Mouse (Mus musculus) stomach, embryonic 14.5 days (tissue): ENCODE data around the gene Prr7. TPM values are rescaled to one million over a fixed set of nuclear protein-coding genes. Genes with fewer than 3 reads are reported as not detected.
A peak's percentile ranks its signal among the peaks of the same experiment; 100 is the strongest.
"Not testable (repeated sequence)": the region's sequence is repeated elsewhere in the genome, so short reads cannot be mapped to it uniquely, and the experiment has no call there.

Experiments
- ATAC-seq: fragments of 200-750 bp; cut with Nextera tagmentation; 2 replicates; pipeline ENCODE4 v1.8.0; 2017; ENCODE audit warnings: low read depth, moderate TSS enrichment; ENCODE audit not compliant: insufficient number of reproducible peaks, insufficient read depth, low FRiP score
- H3K27ac ChIP-seq: fragments of 300-500 bp; sonication (generic); 2 replicates; pipeline ENCODE4 v1.5.1; 2014; ENCODE audit warnings: mild to moderate bottlenecking, low read length, moderate library complexity, mixed read lengths
- H3K27me3 ChIP-seq: fragments of 300-500 bp; sonication (generic); 2 replicates; pipeline ENCODE4 v1.6.1; 2014; ENCODE audit warnings: low read length, control low read depth, mixed read lengths; ENCODE audit not compliant: control insufficient read depth, insufficient read depth
- H3K36me3 ChIP-seq: fragments of 300-500 bp; sonication (generic); 2 replicates; pipeline ENCODE4 v1.6.1; 2014; ENCODE audit warnings: mild to moderate bottlenecking, control low read depth, low read length, moderate library complexity, mixed read lengths; ENCODE audit not compliant: control insufficient read depth, insufficient read depth
- H3K4me1 ChIP-seq: fragments of 300-500 bp; sonication (generic); 2 replicates; pipeline ENCODE4 v1.6.1; 2014; ENCODE audit warnings: low read length, control low read depth, mixed read lengths; ENCODE audit not compliant: control insufficient read depth, insufficient read depth
- H3K4me2 ChIP-seq: fragments of 300-500 bp; sonication (generic); replicated peaks from 2 replicates; pipeline ENCODE4 v1.6.1; 2014; ENCODE audit warnings: low read depth, low read length, control low read depth
- H3K4me3 ChIP-seq: fragments of 300-500 bp; sonication (generic); 2 replicates; pipeline ENCODE4 v1.5.1; 2014; ENCODE audit warnings: low read depth, low read length, control low read depth
- H3K9ac ChIP-seq: fragments of 300-500 bp; sonication (generic); replicated peaks from 2 replicates; pipeline ENCODE4 v1.6.1; 2014; ENCODE audit warnings: low read depth, mild to moderate bottlenecking, control low read depth, low read length, moderate library complexity, mixed read lengths
- H3K9me3 ChIP-seq: fragments of 300-500 bp; sonication (generic); 2 replicates; pipeline ENCODE4 v1.6.1; 2016; ENCODE audit warnings: low read depth, low read length, control low read depth; ENCODE audit not compliant: control insufficient read depth
- WGBS: fragments of 180-500 bp; shearing (Covaris S2); extraction: QIAGEN DNeasy Blood & Tissue Kit; methylation state at CpG from one replicate; pipeline ENCODE4 v1.1.7; 2014; 5-methylcytosine and 5-hydroxymethylcytosine counted together
- polyA plus RNA-seq: library from polyadenylated mRNA; unstranded; fragments of >200 nt; fragmentation: Nextera tagmentation; extraction: Ambion mirVana; gene quantifications from 2 replicates; pipeline ENCODE4 v1.2.1, GENCODE M21; 2014

The Prr7 gene
- polyA plus RNA-seq, 1 experiment from 2014 or later, result 1.4 TPM

DNA sequence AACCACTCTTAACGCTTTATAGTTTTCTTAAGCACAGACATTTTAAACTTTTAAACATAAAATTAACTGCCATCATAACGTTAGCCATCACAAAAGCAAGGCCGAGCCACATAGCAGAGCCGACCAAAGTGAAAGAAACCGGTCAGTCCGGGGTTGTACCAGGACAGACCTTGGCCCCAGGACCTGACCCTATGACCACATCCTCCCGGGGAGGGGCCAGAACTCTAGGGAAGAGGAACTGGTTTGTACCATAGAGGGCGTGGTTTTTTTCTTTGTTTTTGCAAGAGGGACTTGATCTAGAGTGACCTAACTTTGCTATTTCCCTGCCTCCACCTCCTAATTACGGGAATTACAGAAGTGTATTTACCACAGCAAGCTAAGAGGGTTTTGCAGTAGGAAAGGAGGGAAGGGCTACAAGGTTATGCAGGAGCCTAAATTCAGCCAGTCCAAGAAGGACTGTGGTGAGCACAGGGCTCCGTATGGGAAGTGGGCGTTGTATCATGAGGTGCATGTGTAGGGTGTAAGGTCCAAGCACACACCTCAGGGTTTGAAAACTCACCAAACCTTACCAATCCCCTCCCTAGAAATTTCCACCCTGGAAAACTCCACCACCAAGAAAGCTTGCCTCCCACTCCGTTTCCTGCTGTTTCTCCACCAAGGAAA lies 34.7 kb upstream of the Prr7 start:
- ATAC-seq, result no peak
- Histone ChIP-seq H3K27me3 (no peaks in the 10 kb centered on the region), H3K4me1 (no peaks in the 10 kb centered on the region), H3K27ac (no peak overlapping the region), H3K9ac (no peak overlapping the region), H3K9me3 (peaks cover 3% of the 10 kb centered on the region; the same call in 1 of the 2 replicates), H3K36me3 (no peaks in the 10 kb centered on the region), H3K4me3 (no peak overlapping the region), H3K4me2 (no peak overlapping the region)
- WGBS, result 58% methylated on average over 12 of the region's 12 CpGs

DNA sequence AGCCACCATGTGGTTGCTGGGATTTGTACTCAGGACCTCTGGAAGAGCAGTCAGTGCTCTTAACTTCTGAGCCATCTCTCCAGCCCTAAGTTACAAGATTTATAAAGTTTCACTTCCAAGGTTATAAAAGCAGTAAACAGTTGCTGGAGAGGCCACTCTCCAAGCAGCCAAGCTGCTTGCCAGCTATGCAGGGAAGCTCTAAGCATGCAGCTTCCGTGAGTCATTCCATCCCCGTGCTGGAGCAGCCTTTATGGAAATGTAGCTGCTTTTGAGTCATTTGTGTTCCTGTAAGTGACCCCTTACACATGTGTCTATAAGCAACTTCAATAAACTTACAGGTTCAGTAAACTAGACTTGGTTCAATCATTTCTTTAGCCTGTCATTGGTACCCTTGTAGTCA lies 33.5 kb upstream of the Prr7 start:
- peaks cover 3% of the 10 kb centered on the region; the same call in 1 of the 2 replicates for H3K9me3 ChIP-seq
- no peak overlapping the region for H3K4me3 ChIP-seq
- no peak overlapping the region for H3K27ac ChIP-seq
- H3K9ac ChIP-seq, result no peak overlapping the region
- ATAC-seq, result no peak
- H3K4me2 ChIP-seq, result no peak overlapping the region
- 72% methylated on average over 2 of the region's 2 CpGs for WGBS
- H3K4me1 ChIP-seq, result no peaks in the 10 kb centered on the region
- no peaks in the 10 kb centered on the region for H3K36me3 ChIP-seq
- H3K27me3 ChIP-seq, result no peaks in the 10 kb centered on the region

DNA sequence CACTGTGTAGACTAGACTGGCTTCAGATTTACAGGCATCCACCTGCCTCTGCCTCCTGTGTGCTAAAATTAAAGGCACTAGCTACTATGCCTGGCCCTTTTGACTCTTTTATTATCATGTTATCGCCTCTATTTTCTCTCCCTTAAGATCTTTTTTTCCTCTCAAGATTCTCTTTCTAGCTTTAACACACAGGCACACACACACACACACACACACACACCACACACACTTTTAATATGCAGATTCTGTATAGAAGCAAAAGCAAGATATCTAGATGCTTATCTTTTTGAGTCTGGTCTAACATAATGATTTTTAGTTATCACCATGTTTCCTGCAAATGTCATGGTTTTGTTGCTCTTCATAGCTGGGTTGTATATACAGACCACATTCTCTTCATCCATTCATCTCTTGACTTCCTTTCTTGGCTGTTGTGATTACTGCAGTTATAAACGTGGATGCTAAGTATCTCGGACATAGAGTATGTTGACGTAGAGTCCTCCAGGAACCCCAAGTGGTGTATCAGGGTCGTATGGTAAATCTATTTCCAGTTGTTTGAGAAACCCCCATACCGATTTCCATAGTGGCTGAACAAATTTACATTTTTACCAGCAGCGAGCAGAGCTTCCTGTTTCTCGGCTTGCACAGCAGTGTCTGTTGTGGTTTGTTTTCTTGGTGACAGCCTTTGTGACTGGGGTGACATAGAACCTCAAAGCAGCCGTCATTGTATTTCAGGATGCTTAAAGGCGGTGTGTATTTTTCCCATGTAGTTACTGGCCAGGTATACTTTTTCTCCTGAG lies 32.0 kb upstream of the Prr7 start:
- no peaks in the 10 kb centered on the region for H3K27me3 ChIP-seq
- WGBS, result 69% methylated on average over 10 of the region's 10 CpGs
- no peak overlapping the region for H3K9ac ChIP-seq
- no peak overlapping the region for H3K4me3 ChIP-seq
- peaks cover 3% of the 10 kb centered on the region; the same call in 1 of the 2 replicates for H3K9me3 ChIP-seq
- H3K4me1 ChIP-seq, result no peaks in the 10 kb centered on the region
- H3K27ac ChIP-seq, result no peak overlapping the region
- H3K36me3 ChIP-seq, result no peaks in the 10 kb centered on the region
- no peak overlapping the region for H3K4me2 ChIP-seq
- no peak for ATAC-seq

DNA sequence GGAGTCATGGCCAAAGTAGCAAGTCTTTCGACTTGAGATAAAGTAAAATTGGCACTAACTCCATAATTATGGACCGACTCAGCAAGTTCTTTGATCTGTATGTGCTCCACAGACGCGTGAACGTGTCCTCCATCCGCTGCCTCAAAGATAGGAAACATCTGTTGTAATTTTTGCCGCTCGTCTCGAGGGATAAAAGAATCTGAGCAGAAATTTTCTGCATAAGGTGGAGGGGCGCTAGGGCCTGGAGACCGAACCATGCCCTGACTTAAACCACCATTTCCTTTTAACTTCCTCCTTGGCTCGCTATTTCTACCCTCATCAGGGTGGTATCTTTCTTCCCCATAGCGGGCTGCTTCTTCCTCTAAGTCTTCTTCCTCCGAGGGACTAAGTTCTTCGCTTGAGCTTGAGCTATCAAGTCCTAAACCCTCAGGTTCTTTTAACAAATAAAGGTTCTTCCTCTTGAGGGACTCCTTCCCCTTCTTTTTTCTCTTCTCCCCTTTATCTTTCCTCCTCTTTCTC lies 26.9 kb upstream of the Prr7 start:
- not testable (repeated sequence) for H3K4me2 ChIP-seq, H3K9me3 ChIP-seq, H3K4me3 ChIP-seq, H3K27me3 ChIP-seq, H3K9ac ChIP-seq, H3K27ac ChIP-seq, ATAC-seq, H3K36me3 ChIP-seq, H3K4me1 ChIP-seq
- 76% methylated on average over 14 of the region's 15 CpGs for WGBS

DNA sequence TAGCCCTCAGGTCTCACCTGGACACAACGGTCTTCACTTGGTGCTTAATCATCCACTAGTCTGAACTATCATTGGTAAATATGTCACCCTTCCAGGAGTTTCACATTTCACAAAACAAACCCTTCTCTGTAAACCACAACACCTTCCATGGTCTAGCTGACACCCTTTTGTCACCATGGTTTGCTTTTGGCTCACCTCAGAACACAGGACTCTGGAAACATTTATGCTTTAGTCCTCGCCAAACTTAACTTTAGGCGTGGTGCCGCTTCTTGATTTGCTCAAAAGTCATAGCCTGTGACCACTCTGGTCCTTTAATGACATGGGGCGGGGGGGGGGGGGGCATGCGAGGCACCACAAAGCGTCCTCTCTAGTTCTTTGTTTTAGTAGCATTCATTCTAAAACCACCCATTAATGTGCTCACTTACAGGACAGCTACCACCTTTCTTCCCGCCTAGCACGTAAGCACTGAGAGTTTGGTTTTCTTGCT lies 20.2 kb upstream of the Prr7 start:
- Histone ChIP-seq H3K4me1 (peaks cover 8% of the 10 kb centered on the region; the same call in 1 of the 2 replicates), H3K9me3 (no peaks in the 10 kb centered on the region), H3K27ac (peak overlapping the region; percentile 97), H3K27me3 (no peaks in the 10 kb centered on the region), H3K9ac (peak overlapping the region; percentile 33; the same call in 1 of the 2 replicates), H3K36me3 (no peaks in the 10 kb centered on the region), H3K4me2 (peak overlapping the region; percentile 56), H3K4me3 (peak overlapping the region; percentile 83)
- no peak for ATAC-seq
- 35% methylated on average over 9 of the region's 9 CpGs for WGBS

DNA sequence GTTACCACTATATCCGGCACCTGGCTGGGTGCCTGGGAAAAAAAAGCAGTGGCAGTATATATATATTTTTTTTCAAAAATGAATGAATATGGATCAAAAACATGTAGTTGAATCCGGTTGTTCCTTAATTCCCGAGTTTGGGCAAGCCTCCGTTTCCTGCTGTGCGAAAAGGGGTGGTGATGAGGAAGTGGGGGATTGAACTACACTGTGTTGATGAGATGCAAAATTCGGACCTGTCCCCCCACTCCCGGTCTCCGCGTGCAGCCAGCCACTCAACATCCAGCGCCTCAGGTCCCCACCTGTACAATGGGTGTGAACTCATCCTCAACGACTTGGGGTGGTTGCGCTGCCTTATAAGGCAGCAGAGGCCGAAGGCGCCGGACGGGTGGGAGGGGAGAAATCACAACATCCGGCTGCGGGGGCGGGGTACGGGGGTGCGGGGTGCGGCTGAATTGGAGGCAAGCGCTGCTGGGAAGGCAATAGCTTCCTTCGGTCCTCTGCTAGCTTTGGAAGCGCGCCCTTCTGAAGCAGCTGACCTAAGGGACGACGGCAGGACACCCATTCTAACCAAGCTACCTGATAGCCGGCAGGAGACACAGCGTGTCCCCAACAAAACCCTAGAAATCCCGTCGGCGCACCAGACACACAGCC lies 19.7 kb upstream of the Prr7 start:
- peak overlapping the region; percentile 83 for H3K4me3 ChIP-seq
- H3K4me2 ChIP-seq, result peak overlapping the region; percentile 56
- peak overlapping the region; percentile 97 for H3K27ac ChIP-seq
- WGBS, result 1% methylated on average over 33 of the region's 33 CpGs
- H3K9ac ChIP-seq, result peak overlapping the region; percentile 33; the same call in 1 of the 2 replicates
- peaks cover 8% of the 10 kb centered on the region; the same call in 1 of the 2 replicates for H3K4me1 ChIP-seq
- peak; percentile 80 for ATAC-seq
- no peaks in the 10 kb centered on the region for H3K27me3 ChIP-seq
- H3K9me3 ChIP-seq, result no peaks in the 10 kb centered on the region
- H3K36me3 ChIP-seq, result no peaks in the 10 kb centered on the region

DNA sequence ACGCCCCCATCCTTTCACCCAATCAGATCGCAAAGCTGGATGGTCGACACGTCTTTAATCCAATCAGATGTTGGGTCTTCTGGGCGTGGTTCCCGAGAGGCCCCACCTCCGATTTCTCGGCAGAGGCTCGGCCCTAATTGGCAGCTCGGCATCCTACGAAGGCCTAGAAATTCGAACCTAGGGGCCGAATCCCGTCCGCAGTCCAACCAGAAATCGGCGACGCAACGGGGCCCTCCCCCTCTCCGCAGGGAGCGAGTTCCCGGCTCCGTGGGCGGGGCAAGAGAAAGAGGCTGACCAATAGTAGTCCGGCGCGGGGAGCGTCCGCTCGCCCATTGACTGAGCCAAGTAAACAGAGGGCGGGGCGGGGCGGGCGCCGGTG lies 19.1 kb upstream of the Prr7 start, which contains the start of gene Grk6:
TSS of gene Grk6 (plus strand) at position 136 of the 379 bp plus-strand sequence.
- Histone ChIP-seq H3K9me3 (no peaks in the 10 kb centered on the region), H3K9ac (peak within 1 kb of the TSS; percentile 96), H3K4me1 (peaks cover 8% of the 10 kb centered on the region; the same call in 1 of the 2 replicates), H3K4me2 (peak within 1 kb of the TSS; percentile 78), H3K27ac (peak within 1 kb of the TSS; percentile 97), H3K36me3 (peaks cover 2% of the 10 kb centered on the region; the same call in 1 of the 2 replicates), H3K27me3 (no peaks in the 10 kb centered on the region), H3K4me3 (peak within 1 kb of the TSS; percentile 83)
- WGBS, result 0% methylated on average over 34 of the region's 35 CpGs
- peak; percentile 96 for ATAC-seq
